Mouse (Mus musculus) heart, postnatal 36 days (tissue): ENCODE data around the gene Sgo2b. TPM values are rescaled to one million over a fixed set of nuclear protein-coding genes. Genes with fewer than 3 reads are reported as not detected.
"Not testable (repeated sequence)": the region's sequence is repeated elsewhere in the genome, so short reads cannot be mapped to it uniquely, and the experiment has no call there.

Source experiments
- DNase-seq, 2 experiments: peaks; one replicate each; pipeline ENCODE4 v3.0.0; 2021 to 2022
- intact Hi-C: fragments of 180-260 bp; cut with DNase I; formaldehyde crosslinking; loops from one replicate; pipeline ENCODE4 v1.15.1; 2025
- total RNA-seq, 2 experiments: library from RNA; stranded (reverse); gene quantifications; 2 replicates each; pipeline ENCODE4 v1.2.3; 2021

Gene Sgo2b
- not detected for total RNA-seq

DNA sequence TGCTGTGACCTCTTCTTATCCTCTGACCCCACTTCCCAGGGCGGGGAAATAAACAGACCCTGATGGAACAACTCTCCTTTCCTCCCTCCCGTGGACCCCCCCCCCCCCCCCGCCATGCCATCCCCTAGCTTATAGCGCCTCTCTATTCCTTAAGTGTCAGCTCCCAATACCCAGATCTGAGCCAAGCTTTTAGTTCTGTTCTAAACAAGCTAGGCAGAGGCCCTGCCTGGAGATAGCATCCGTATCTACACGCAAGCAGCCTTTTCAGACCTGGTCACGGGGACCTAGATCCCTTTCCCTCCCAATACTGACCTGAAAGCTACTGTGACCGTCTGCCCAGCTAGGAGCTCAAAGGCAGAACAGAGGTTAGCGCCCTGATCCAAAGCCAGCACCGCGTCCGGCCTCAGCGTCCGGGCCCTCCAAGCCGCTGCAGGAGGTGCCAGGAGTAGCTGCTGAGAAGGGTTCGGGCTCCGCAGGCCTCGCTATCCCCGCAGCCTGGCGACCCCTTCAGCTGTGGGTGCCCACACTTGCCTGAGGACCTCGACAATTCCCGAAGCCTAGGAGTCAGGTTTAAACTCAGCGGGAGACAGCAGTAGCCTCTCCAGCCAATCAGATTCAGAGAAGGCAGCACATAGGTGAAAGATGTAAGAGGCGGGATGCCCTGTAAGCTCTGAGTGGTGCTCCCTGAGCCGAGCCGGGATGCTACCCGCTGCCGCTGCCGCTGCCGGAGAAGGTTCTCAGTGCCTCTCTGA lies at the start of gene Sgo2b:
Gene Sgo2b, minus strand, starts transcription at position 623 of the 752 bp plus-strand sequence.
- intact Hi-C loops: no loop called here
- DNase-seq: no peak

DNA sequence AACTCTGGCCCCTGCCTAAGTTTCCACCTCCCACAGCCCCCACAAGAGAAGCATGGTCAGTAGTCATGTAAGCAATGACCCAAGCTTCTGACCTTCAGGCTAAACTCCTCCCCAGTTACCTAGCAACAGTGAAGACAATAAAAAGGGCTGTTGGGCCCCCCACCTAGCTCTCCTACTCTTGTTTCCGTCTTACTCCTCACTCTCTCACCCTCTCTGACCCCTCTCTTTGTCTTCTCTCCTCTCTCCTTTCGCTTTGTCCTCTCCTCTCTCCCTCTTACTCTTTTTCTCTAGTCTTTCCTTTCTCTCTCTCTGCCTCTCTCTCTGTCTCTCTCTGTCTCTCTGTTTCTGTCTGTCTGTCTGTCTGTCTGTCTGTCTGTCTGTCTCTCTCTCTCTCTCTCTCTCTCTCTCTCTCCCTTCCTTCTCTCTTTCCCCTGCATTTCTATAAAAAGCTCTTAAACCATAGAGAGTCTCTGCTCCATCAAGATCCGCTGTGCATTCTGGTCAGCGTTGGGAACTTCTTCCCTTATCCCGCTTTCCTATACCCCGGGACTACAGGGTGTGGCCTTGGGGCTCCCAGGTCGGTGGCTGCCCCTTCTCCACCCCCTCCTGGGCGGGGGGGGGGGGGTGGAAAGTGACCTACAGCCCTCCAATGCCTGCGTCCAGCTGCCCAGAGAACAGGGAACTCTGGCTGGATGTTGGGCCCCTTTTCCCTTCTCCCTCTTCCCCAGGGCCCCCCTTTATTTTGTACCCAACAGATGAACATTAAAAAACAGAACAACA lies 18.8 kb upstream of the Sgo2b start:
- intact Hi-C loops, DNase-seq: not testable (repeated sequence)

DNA sequence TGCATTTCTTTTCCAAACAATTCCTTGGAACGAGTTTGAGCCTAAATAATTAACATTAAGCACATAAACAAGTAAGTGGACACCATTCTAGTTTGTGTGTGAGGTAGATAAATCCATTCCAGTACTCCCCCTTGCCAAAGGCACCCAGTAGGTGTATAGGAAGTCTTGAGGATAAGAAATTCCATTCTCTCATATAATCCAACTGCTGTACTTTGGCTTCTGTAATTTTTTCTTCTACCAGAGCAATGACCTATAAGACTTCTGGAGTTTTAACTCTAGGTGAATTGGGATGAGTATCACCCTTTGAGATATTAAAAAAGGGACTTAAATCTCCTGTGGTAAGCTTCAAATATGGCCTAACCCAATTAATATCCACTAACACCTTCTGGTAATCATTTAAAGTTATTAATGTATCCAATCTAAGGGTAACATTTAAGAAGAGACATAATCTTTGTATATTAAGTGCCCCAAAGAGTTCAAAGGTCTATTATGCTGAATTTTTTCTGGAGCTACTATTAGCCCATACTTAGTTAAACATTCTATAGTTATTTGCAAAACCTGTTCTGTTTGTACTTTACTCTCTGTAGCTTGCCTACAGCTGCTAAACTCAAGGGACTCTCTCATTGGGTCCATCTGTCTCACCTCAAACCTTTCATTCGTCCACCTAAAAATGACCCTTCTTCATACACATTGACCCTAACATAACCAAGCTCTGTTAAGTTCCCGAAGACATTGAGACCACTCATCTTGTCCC lies 9.2 kb upstream of the Sgo2b start:
- DNase-seq: no peak
- intact Hi-C loops: no loop called here

DNA sequence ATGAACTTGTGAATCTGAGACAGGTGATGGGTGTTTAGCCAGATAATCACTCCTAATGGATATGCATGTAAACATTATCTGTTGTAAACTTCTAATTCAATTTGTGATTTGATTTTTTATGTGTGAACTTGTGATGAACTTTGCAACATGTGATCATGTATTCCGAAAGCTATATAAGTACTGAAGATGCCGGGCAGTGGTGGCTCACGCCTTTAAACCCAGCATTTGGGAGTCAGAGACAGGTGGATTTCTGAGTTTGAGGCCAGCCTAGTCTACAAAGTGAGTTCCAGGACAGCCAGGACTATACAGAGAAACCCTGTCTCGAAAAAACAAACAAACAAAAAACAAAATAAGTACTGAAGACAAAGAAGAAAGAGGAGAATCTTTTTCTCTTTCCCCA lies 1.8 kb upstream of the Sgo2b start:
- DNase-seq, intact Hi-C loops: not testable (repeated sequence)

DNA sequence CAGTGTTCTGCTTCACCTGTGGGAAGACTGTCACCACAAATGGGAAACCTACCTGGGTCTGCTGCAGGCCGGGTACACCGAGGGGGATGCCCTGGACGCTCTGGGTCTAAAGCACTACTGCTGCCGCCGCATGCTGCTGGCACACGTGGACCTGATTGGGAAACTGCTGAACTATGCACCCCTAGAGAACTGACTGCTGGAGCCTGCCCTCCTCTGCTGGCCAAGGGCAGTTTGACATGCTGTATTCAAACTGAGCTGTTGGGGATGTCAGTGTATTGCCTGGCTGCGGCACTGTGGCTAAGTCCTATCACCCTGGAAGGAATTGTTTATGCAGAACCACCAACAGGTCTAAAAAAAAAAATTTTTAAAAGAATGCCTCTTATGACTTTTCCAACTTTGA lies 18.9 kb downstream of the Sgo2b start:
- intact Hi-C loops: no loop called here
- no peak for DNase-seq

DNA sequence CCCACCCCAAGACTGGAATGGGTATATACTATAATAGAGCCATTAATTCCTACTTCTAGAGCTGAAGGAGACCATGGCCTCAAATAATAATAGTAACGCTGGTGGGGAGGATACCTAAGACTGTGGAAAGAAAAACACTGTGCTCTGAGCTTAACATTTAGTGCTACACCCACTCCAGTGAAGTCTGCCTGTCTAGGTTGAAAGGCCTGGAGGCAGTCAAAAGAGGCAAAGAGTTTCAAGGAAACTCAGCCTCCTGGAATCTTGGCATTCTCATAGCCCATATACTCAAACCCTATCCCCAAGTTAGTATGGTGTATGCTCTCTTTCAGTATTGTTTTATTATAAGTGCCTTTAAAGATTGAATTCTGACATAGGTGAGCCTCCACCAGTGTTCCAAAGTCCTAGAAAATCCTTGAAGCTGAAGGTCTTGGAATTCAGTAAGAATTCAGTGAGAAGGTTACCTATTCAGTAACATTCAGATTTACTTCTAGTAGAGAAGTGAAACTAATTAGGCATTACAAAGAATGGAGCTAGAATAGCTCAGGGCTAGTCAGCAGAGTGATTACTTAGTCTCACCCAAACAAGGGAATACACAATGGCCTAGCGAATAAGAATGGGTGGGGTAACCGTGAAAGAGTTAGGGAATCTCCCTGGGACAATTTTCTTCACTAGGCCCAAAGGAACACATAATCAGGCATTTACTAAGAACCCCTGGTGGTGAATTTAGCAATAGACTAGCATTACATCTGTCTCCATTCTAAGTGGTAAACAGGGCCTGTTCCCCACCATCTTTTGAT lies 22.5 kb downstream of the Sgo2b start:
- no peak for DNase-seq
- intact Hi-C loops: no loop called here

DNA sequence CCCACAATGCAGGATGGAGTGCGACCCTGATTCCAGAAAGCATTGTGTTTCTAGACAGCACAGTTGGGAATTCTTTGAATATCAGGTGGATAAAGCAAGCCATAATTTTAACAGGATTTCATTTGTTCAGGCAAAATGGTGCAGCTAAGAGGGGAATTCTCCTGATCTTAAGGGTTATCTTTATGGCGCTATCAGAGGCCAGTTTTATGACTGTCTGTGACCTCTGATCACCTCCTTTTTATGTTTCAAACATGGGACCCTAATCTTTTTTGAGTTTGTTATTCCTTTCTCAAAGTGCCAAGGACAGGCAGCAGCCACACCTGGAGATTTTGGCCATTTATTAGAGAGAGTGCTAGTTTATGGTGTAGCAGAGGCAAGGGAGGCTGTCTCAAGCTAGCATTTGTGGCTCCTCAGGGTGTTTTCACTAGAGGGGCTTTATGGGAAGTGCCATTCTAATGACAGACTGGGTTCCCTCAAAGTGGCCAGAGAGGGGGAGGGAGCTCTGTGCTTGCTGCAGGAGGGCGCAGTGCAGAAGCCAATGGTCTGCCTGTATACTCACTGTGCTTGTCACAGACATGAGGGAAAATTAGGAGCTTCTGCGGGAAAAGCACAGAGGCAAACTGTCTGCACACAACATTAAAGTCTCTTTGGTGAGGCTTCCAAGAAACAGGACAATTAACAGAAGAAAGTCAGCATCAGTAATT lies 30.6 kb downstream of the Sgo2b start:
- DNase-seq: no peak
- intact Hi-C loops: no loop called here

DNA sequence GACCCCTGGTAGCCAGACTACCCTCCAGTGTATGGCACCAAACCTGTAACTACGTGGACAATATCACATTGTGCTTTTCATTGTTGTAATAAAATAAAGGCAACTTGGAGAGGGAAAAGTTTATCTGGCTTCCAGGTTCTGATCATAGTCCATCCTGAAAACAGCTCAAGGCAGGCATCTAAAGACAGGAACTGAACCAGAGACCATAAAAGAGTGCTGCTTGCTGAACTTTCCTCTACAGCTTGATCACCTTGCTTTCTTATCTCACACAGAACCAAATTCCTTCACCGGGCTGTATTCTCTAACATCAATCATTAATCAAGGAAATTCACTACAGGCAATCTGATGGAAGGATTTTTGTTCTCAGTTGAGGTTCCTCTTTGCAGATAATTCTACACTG lies 57.0 kb downstream of the Sgo2b start:
- no peak for DNase-seq
- intact Hi-C loops: no loop called here

DNA sequence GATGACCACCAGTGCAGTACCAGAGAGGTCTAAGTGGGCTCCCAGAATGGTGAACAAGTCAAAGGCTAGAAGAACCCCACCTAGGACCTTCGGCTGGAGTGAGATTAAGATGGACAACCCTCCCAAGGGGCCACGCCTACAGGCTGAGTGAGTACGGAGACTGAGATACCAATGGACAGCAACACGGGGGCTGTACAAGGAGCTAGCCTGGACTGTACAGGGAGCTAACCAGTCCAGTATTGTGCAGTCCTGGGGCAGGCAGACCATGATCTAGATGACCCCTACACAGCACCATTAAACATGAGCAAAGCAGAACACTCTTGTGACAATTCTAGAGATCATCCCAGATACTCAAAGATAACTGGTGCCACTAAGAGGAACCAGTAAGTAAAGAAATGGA lies 73.7 kb downstream of the Sgo2b start:
- intact Hi-C loops: loop anchor here (10.0 kb wide), 1 partner anchor 604 kb away; no protein-coding TSS in a partner anchor
- DNase-seq: no peak

DNA sequence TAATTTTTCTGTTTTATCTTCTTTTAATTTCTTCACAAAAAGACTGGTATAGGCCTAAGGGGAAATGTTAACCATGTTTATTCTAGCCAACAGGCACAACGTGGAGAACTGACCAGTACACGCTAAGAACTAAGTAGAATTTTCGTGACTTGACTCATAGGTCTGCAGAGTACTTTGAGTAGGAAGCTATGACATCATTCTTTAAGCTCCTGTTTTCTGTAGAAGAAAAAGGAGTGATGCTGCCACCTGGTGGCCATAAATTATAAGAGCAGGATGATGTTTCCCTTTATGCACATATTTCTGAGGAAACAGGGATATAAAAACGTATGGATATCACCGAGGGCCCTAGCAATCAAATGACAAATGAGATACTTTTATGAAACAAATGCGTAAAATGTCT lies 74.7 kb downstream of the Sgo2b start:
- intact Hi-C loops: loop anchor here (1.0 to 10.0 kb wide), 2 partner anchors 603 to 1797 kb away; no protein-coding TSS in a partner anchor
- DNase-seq: peak; percentile 21 to 48

DNA sequence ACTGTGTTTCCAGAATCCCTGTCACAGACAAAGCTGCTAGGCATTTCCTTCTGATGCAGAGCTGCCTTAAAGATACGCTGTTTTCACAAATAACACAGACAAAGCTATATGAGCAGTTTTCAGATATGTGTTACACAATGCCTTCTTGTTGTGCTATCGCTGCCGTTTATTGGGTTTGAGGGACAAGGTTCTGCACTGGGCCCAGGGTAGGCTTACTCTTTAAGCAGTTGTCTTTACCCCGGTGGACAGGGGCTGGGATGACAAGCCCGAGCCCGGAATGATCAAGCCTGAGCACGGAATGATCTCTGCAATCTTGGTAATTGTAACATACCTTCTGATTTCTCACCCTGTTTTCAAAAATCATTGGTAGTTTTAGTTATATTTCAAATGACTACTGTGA lies 75.1 kb downstream of the Sgo2b start:
- intact Hi-C loops: loop anchor here (1.0 to 10.0 kb wide), 2 partner anchors 602 to 1797 kb away; no protein-coding TSS in a partner anchor

More for the DNA sequence above, 75.1 kb downstream of the Sgo2b start:
- no peak for DNase-seq
